Mouse (Mus musculus) naive thymus-derived CD4-positive, alpha-beta T cell, adult 5 months (primary cell): ENCODE results near the gene Gja5. TPM values are rescaled to one million over a fixed set of nuclear protein-coding genes. Genes with fewer than 3 reads are reported as not detected.

Source experiments
- polyA plus RNA-seq: library from polyadenylated mRNA; unstranded; fragments of 100-300 nt; shearing (Covaris generic); gene quantifications from one replicate; pipeline ENCODE4 v1.2.1, GENCODE M21; 2017

Gja5 gene
- 0.31 TPM for polyA plus RNA-seq

DNA sequence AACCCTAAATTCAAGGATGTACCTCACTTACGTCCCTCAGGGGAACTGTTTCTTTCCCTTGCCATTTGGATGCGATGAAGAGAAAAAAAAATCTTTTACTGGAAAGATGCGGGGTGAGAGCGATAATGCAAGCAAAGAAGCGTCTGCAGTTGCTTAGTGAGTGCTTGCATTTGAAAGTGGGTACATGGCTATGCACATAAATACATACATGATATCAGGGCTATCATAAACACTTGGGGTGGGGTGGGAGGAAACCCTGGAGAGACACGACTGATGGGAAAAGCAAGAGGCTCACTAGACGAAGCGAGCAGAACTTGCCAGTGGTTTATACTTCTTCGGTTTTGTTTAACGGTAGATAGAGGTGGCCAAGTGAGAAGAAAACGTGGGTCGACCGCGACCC, at the start of gene Gja5:
TSS of gene Gja5 (plus strand) at position 301 of the 400 bp plus-strand sequence.

DNA sequence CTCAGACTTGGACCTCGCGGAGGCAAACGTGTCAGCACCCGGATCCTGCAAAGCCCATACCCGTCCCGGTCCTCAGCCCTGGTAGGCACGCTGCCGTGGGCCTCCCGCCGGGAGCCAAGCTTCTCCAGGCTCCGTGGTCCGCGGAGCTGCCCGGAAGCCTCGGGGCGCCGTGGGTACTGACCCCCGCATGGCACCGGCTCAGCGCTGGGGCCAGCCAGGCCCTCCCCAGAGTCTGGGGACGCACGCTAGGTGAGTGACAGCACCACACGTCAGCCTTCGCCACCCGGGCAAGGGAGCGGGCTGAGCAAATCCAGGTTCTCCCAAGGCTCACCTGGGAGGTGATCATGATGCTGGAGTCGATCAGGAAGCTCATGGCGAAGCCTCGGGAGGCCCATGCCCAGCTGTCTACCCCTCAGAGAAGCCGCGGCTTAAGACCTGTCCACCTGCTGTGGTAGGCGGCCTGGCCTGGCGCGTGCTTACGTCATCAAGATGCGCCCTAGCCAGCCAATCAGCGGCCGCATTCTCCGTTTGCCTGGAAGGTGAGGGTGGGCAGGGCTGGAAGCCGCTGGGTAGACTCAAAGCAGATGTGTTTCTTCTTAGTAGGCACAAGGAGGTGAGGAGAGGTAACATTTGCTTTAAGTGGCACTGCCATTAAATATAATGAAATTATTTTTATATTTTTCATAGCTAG, 503 bp downstream of the Gja5 start, which contains the start of gene Gpr89:
TSS of gene Gpr89 (minus strand) at position 496 of the 691 bp plus-strand sequence.

DNA sequence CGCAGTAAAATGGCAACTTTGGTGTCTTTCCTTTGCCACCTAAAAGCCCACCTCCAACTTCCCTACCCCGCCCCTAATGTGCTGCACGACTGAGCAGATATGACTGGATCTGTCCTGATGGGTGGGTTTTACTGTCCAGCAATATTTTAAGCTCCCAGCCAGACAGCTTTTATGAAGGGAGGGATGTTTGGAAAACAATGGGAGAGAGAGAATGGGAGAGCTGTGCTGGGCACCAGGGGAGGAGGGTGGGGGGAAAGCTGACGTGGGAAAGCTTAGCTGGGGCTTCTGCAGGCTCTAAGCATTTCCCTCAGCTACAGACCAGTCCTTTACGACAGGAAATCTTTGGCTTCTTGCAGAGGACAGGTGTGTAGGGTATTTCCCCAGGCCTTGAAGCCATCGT, 21.4 kb downstream of the Gja5 start, which contains the start of gene Gja8:
TSS of gene Gja8 (minus strand) at position 101 of the 400 bp plus-strand sequence.

Other genes with a start within 250 kb of the Gja5 start
- not detected for gene Ankrd35, start 234.6 kb upstream of the Gja5 start, polyA plus RNA-seq
- gene Pias3, start 208.3 kb upstream of the Gja5 start, polyA plus RNA-seq: 8.3 TPM
- 0.53 TPM for gene Nudt17, start 196.1 kb upstream of the Gja5 start, polyA plus RNA-seq
- gene Polr3c, start 177.1 kb upstream of the Gja5 start, polyA plus RNA-seq: 63.3 TPM
- 111 TPM for gene Rnf115, start 177.0 kb upstream of the Gja5 start, polyA plus RNA-seq
- not detected for gene Pdzk1, start 75.4 kb upstream of the Gja5 start, polyA plus RNA-seq
- 3.5 TPM for gene Cd160, start 75.3 kb upstream of the Gja5 start, polyA plus RNA-seq
- 21.7 TPM for gene Gpr89, start 653 bp downstream of the Gja5 start, polyA plus RNA-seq
- not detected for gene Gja8, start 21.3 kb downstream of the Gja5 start, polyA plus RNA-seq